Mouse (Mus musculus) myocyte (in vitro differentiated cells): ENCODE data around the gene Bmyc. TPM values are rescaled to one million over a fixed set of nuclear protein-coding genes. Genes with fewer than 3 reads are reported as not detected.
"Not testable (repeated sequence)": the region's sequence is repeated elsewhere in the genome, so short reads cannot be mapped to it uniquely, and the experiment has no call there.

Source experiments
- H3K27me3 ChIP-seq: one replicate; pipeline ENCODE4 v1.6.1; 2011; ENCODE audit not compliant: control insufficient read depth, insufficient read depth, insufficient read length
- H3K36me3 ChIP-seq: one replicate; pipeline ENCODE4 v1.6.1; 2011; ENCODE audit not compliant: control insufficient read depth, insufficient read depth
- H3K4me2 ChIP-seq: one replicate; pipeline ENCODE4 v1.6.1; 2011; ENCODE audit warnings: low read depth, control low read depth
- H3K4me3 ChIP-seq: one replicate; pipeline ENCODE4 v1.5.1; 2011; ENCODE audit warnings: mild to moderate bottlenecking, control low read depth, moderate library complexity
- H3K79me2 ChIP-seq: one replicate; pipeline ENCODE4 v1.6.1; 2011; ENCODE audit not compliant: control insufficient read depth, insufficient read depth
- H3ac ChIP-seq: one replicate; pipeline ENCODE4 v1.6.1; 2011; ENCODE audit not compliant: control insufficient read depth, insufficient read length
- CEBPB ChIP-seq: IDR thresholded peaks from 2 replicates; pipeline ENCODE4 v1.6.1; 2011; ENCODE audit warnings: mild to moderate bottlenecking, moderate library complexity; ENCODE audit not compliant: poor library complexity, insufficient read depth, severe bottlenecking
- E2F4 ChIP-seq: IDR thresholded peaks from one replicate; pipeline ENCODE4 v1.6.1; 2011; ENCODE audit warnings: mild to moderate bottlenecking, control low read depth, moderate library complexity; ENCODE audit not compliant: insufficient read depth
- MAX ChIP-seq: IDR thresholded peaks from one replicate; pipeline ENCODE4 v1.6.1; 2011; ENCODE audit warnings: low read depth, mild to moderate bottlenecking, control low read depth
- MYOD1 ChIP-seq, 3 experiments: IDR thresholded peaks; one replicate each; pipeline ENCODE4 v1.6.1; 2011; ENCODE audit warnings: control low read depth in 2 of 3, low read depth in 2 of 3, mild to moderate bottlenecking in 2 of 3, moderate library complexity in 1 of 3; ENCODE audit not compliant: insufficient read length in 2 of 3, control insufficient read depth in 1 of 3
- MYOG ChIP-seq, 3 experiments: IDR thresholded peaks; one replicate each; pipeline ENCODE4 v1.6.1; 2011; ENCODE audit warnings: control low read depth in 2 of 3, low read depth in 2 of 3, mild to moderate bottlenecking in 2 of 3; ENCODE audit not compliant: insufficient read length in 2 of 3, control insufficient read depth in 1 of 3, insufficient read depth in 1 of 3
- POLR2A ChIP-seq: IDR thresholded peaks from one replicate; pipeline ENCODE4 v1.6.1; 2011; ENCODE audit warnings: low read depth, mild to moderate bottlenecking, control low read depth, moderate library complexity; ENCODE audit not compliant: insufficient read length
- POLR2AphosphoS2 ChIP-seq: IDR thresholded peaks from one replicate; pipeline ENCODE4 v1.6.1; 2011; ENCODE audit warnings: low read depth, control low read depth; ENCODE audit not compliant: insufficient read length
- REST ChIP-seq: IDR thresholded peaks from one replicate; pipeline ENCODE4 v1.6.1; 2011; ENCODE audit warnings: mild to moderate bottlenecking, control low read depth, moderate library complexity; ENCODE audit not compliant: insufficient read depth, insufficient read length
- SRF ChIP-seq: IDR thresholded peaks from one replicate; pipeline ENCODE4 v1.6.1; 2011; ENCODE audit warnings: low read depth; ENCODE audit not compliant: control insufficient read depth, insufficient read length
- TCF12 ChIP-seq: IDR thresholded peaks from one replicate; pipeline ENCODE4 v1.6.1; 2011; ENCODE audit warnings: mild to moderate bottlenecking, control low read depth; ENCODE audit not compliant: poor library complexity, insufficient read depth, severe bottlenecking
- TCF3 ChIP-seq: IDR thresholded peaks from one replicate; pipeline ENCODE4 v1.6.1; 2011; ENCODE audit warnings: low read depth, control low read depth; ENCODE audit not compliant: insufficient read length
- USF1 ChIP-seq: IDR thresholded peaks from one replicate; pipeline ENCODE4 v1.6.1; 2011; ENCODE audit warnings: low read depth, mild to moderate bottlenecking, control low read depth, moderate library complexity
- polyA plus RNA-seq: library from polyadenylated mRNA; unstranded; fragments of >200 nt; fragmentation: generic; extraction: Trizol; gene quantifications from one replicate; pipeline ENCODE4 v1.2.1, GENCODE M21; 2012; ENCODE audit warnings: missing spikeins

Bmyc gene
- polyA plus RNA-seq, 1 experiment, result 0.31 TPM

- no peak for TF ChIP-seq TCF3
- TF ChIP-seq TCF12, result no peak
- no peak for TF ChIP-seq CEBPB
- no peak for TF ChIP-seq REST
- TF ChIP-seq MYOD1 (IDR thresholded peaks at IDR 0.05; ENCODE audit: control insufficient read depth in 1 of 3, insufficient read length in 2 of 3, low read depth in 2 of 3), result no peak
- no peak for TF ChIP-seq MYOG (IDR thresholded peaks at IDR 0.05; ENCODE audit: control insufficient read depth in 1 of 3, insufficient read depth in 1 of 3, insufficient read length in 2 of 3, low read depth in 2 of 3)
- no peak for TF ChIP-seq USF1
- no peak for TF ChIP-seq POLR2A
- no peak for TF ChIP-seq MAX
- TF ChIP-seq POLR2AphosphoS2, result no peak
- TF ChIP-seq SRF, result no peak
- no peak for TF ChIP-seq E2F4
- Histone ChIP-seq H3K36me3 (no peaks in the 10 kb centered on the region), H3ac (no peak overlapping the region), H3K4me2 (no peak overlapping the region), H3K79me2 (no peaks in the 10 kb centered on the region), H3K4me3 (no peak overlapping the region), H3K27me3 (peaks cover 34% of the 10 kb centered on the region)
Observed at GRCm38 (mm10) chr2:25686941-25687340, 19.6 kb upstream of the Bmyc start.

DNA sequence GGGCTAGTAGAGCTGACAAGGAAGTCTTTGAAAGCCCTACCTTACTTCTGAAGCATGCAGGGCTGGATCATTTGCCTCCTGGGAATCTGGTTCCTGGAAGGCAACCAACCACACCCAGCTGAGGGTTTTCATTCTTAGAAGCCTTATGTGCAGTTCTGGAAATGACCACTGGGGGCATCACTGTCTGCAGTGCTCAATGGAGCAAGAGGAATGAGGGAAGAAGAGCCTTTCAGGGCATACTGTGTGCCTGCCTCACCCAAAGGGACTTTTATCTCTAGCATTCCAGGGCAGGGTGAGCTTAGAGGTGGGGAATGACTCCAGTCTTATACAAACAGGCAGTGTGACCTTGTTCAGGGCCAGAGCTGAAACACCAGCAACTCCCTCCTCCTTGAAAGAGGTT, 11.9 kb upstream of the Bmyc start:
- Histone ChIP-seq H3ac (no peak overlapping the region), H3K79me2 (no peaks in the 10 kb centered on the region), H3K27me3 (peaks cover 35% of the 10 kb centered on the region), H3K4me2 (no peak overlapping the region), H3K4me3 (no peak overlapping the region), H3K36me3 (no peaks in the 10 kb centered on the region)
- TF ChIP-seq POLR2A (no peak), MAX (no peak), REST (no peak), CEBPB (no peak), TCF12 (no peak), MYOD1 (IDR thresholded peaks at IDR 0.05; ENCODE audit: control insufficient read depth in 1 of 3, insufficient read length in 2 of 3, low read depth in 2 of 3) (no peak), E2F4 (no peak), USF1 (no peak), SRF (no peak), MYOG (IDR thresholded peaks at IDR 0.05; ENCODE audit: control insufficient read depth in 1 of 3, insufficient read depth in 1 of 3, insufficient read length in 2 of 3, low read depth in 2 of 3) (no peak), TCF3 (no peak), POLR2AphosphoS2 (no peak)

- Histone ChIP-seq H3K4me2 (no peak overlapping the region), H3K27me3 (peaks cover 40% of the 10 kb centered on the region), H3K79me2 (no peaks in the 10 kb centered on the region), H3K4me3 (no peak overlapping the region), H3K36me3 (no peaks in the 10 kb centered on the region), H3ac (no peak overlapping the region)
- TF ChIP-seq POLR2A, result no peak
- no peak for TF ChIP-seq CEBPB
- no peak for TF ChIP-seq TCF3
- TF ChIP-seq SRF, result no peak
- TF ChIP-seq POLR2AphosphoS2, result no peak
- no peak for TF ChIP-seq MAX
- TF ChIP-seq TCF12, result no peak
Observed at GRCm38 (mm10) chr2:25696951-25697350, 9.6 kb upstream of the Bmyc start.

GRCm38 (mm10) chr2:25698696-25699095, 7.8 kb upstream of the Bmyc start:
- no peaks in the 10 kb centered on the region for H3K79me2 ChIP-seq
- H3ac ChIP-seq, result no peak overlapping the region
- H3K36me3 ChIP-seq, result no peaks in the 10 kb centered on the region
- TF ChIP-seq POLR2A (no peak), CEBPB (no peak), USF1 (no peak), MYOD1 (IDR thresholded peaks at IDR 0.05; ENCODE audit: control insufficient read depth in 1 of 3, insufficient read length in 2 of 3, low read depth in 2 of 3) (no peak), MAX (no peak), E2F4 (no peak), TCF12 (no peak), TCF3 (no peak)
- H3K4me3 ChIP-seq, result no peak overlapping the region
- H3K4me2 ChIP-seq, result no peak overlapping the region
- peaks cover 48% of the 10 kb centered on the region for H3K27me3 ChIP-seq

- not testable (repeated sequence) for H3K4me3 ChIP-seq, H3K4me2 ChIP-seq, H3ac ChIP-seq, H3K36me3 ChIP-seq, H3K79me2 ChIP-seq
- peaks cover 58% of the 10 kb centered on the region for H3K27me3 ChIP-seq
Observed at GRCm38 (mm10) chr2:25699743-25700142, 6.8 kb upstream of the Bmyc start, which contains the start of gene Obp2a. Gene Obp2a, plus strand, starts transcription at chr2:25700043.
